Mouse (Mus musculus) common myeloid progenitor, adult 5-6 weeks (primary cell): Measurements from ENCODE around the gene Cdh13. TPM values are rescaled to one million over a fixed set of nuclear protein-coding genes. Genes with fewer than 3 reads are reported as not detected.
"Not testable (repeated sequence)": the region's sequence is repeated elsewhere in the genome, so short reads cannot be mapped to it uniquely, and the experiment has no call there.

Experiments
- ATAC-seq: replicated peaks from 2 replicates; pipeline ENCODE4 v1.8.0; 2016; ENCODE audit warnings: low read depth, mild to moderate bottlenecking, moderate TSS enrichment, inconsistent platforms; ENCODE audit not compliant: poor library complexity, severe bottlenecking
- total RNA-seq: library from RNA; stranded (forward); fragments of 200-1000, 187-1606 nt; gene quantifications from 2 replicates; pipeline ENCODE4 v1.2.3, GENCODE M21; 2017

Cdh13 gene
- total RNA-seq, 1 experiment from 2014 or later: not detected

GRCm38 (mm10) chr8:118749786-118750185, 466.3 kb downstream of the Cdh13 start:
- no peak for ATAC-seq

GRCm38 (mm10) chr8:118753710-118754109, 470.2 kb downstream of the Cdh13 start:
- ATAC-seq: no peak

- ATAC-seq: no peak
Measured at GRCm38 (mm10) chr8:118754119-118754518, 470.6 kb downstream of the Cdh13 start.

DNA sequence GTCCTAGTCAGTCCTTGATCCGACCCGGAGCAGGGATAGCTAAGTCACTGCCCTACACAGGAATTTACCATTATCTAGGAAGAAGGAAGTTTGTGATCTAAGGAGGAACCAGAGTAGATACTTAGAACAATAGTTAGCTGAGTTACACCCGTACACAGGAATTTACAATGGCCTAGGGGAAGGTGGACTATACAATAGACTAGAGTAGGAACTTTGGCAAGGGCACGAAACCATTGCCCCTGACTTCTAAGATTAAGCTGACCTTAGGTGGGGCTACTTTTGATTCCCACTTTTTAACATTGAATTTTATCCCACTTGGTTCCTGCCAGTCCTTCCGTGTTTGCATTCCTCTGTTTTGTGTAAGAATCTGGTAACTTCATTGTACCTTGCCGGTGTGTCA, 494.0 kb downstream of the Cdh13 start:
- not testable (repeated sequence) for ATAC-seq

- ATAC-seq: no peak
Measured at GRCm38 (mm10) chr8:118778374-118778773, 494.8 kb downstream of the Cdh13 start.

DNA sequence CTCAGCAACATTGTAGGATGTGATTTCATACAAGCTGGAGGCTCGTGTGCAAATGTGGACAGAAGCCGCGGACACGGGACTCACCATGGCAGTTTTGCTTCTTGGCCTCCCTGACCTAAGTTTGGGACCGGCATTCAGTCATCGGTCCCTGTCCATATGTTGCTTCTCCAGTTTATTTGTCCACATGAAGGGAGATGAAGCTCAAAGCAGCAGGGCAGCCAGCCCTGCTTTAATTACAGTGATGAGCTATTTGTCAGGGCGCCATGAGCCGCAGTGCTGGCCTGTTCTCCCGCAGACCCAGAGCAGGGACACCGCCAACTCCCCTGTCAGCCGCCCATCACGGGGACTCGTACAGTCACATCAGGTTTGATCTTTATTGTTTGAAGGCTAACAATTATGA, 502.1 kb downstream of the Cdh13 start:
- no peak for ATAC-seq

- no peak for ATAC-seq
Measured at GRCm38 (mm10) chr8:118789649-118790048, 506.1 kb downstream of the Cdh13 start.

- ATAC-seq: no peak
Measured at GRCm38 (mm10) chr8:118794886-118795285, 511.4 kb downstream of the Cdh13 start.

- no peak for ATAC-seq
Measured at GRCm38 (mm10) chr8:118796491-118796890, 513.0 kb downstream of the Cdh13 start.

DNA sequence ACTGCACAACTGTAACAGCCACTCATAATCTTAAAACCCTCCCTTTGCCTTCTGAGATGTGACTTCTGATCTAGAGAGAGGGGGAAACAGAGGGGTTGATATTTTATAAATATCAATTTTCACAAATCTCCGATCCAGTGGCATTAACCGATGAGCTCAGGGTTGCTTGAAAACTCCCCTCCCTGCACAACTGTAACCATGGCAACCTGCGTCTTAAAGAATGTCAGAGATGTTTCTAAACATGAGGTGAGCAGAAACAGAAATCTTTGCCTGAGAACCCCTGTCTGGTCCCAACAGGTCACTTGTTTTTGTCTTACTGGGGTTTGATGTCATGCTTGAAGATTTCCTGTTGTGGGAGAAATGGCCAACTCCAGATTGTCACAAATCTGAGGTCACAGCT, 513.6 kb downstream of the Cdh13 start:
- ATAC-seq: no peak

DNA sequence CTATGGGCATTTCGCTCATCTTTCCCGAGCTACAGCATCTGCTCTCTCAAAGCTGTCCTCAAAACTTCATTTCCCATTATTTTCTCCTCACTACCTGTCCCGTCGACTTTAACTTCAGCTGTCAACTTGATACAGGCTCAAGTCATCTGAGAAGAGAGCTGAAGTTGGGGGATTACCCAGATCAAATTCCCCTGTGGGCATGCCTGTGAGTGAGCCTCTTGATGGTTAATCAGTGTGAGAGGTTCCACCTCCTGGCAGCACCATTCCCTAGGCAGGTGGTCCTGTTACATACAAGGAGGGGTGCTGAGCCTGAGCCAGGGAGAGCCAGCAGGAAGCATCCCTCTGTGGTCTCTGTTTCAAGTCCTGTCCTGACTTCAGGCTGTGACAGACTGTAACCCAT, 519.6 kb downstream of the Cdh13 start:
- no peak for ATAC-seq

GRCm38 (mm10) chr8:118809660-118810059, 526.1 kb downstream of the Cdh13 start:
- ATAC-seq: no peak

GRCm38 (mm10) chr8:118815055-118815454, 531.5 kb downstream of the Cdh13 start:
- ATAC-seq: no peak

DNA sequence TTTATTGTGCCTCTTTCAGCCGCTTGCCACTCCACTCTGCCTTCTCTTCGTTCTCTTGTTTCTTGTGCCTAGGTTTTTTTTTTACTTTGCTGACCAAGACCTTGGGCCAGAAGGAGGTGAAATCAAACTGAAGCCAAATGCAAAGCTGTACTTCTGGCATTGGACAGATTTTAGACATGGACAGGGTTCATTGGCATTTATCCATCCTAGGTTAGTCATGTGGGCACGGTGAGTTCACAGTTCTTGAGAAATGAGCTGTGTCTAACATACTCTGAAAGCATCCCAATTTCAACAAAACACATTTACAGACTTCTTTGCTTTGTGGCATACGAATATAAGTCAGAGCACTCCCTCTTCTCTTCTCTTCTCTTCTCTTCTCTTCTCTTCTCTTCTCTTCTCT, 543.2 kb downstream of the Cdh13 start:
- no peak for ATAC-seq

DNA sequence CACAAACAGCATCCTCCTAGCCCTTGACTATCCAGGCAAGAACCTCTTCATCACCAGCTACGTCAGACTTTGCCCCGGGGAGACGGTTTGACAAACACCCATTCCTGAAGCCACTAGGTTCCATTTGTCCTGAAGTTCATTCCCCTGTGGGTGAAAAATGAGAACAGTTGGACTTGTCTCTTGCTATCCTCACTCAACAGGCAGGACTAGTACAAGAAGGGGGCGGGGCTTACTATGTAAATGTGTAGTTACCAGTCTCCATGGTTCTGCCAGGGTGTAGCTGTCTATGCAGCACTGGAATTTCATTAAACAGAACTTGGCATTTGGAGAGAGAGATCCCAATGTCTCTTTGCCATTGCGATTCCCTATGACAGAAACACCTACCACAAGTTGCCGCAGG, 544.2 kb downstream of the Cdh13 start:
- no peak for ATAC-seq

DNA sequence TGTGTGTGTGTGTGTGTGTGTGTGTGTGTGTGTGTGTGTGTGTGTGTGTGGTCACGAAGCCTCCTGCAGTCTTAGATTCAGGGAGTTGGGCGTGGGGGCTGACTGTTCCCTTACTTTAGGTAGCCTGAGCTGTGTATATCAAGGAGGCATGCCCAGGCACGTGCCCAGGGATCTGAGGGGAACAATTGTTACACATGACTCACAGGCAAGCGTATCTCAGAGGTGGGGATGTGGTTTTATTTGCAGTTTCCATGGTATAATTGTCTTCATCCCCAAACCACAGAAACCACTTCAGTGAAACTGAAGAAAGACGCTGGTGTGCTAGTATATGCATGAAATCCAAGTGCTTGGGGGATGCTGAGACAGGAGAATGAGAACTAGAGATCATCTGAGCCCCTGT, 546.8 kb downstream of the Cdh13 start:
- peak; percentile 39; the same call in 1 of the 2 replicates for ATAC-seq

- ATAC-seq: no peak
Measured at GRCm38 (mm10) chr8:118831026-118831425, 547.5 kb downstream of the Cdh13 start.

DNA sequence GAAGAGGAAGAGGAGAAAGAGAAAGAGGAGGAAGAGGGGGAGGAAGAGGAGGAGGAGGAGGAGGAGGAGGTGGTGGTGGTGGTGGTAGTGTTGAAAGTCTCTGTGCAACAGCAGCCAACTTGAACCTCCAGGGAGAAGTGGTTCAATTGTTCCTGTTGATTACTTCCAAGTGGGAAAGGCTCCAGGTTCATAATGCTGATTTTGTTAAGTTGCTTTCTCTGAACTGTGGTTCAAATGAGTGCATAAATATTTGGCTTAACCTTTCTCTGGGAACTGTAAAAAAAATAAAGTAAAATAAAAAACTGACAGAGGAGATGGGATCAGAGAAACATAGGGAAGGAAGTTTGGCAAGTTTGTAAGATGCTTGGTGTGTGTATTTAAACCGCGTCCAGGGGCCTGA, 555.3 kb downstream of the Cdh13 start:
- ATAC-seq: no peak

GRCm38 (mm10) chr8:118845690-118846089, 562.2 kb downstream of the Cdh13 start:
- ATAC-seq: no peak

- ATAC-seq: no peak
Measured at GRCm38 (mm10) chr8:118848021-118848420, 564.5 kb downstream of the Cdh13 start.

DNA sequence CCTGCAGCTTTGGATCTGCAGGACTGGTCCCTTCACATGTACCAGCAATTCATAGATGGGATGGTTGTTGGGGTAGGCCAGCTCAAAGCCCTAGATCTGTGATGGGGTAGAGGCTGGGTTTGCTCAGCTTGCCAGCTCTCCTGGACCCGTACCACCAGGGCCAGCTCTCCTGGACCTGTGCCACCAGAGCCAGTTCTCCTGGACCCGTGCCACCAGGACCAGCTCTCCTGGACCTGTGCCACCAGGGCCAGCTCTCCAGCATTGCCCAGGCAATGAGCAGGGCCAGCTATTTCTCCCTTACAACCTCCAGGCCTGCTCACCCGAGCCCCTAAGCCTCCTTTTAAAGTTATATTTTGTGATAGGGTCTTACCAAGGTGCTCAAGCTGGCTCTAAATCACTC, 566.0 kb downstream of the Cdh13 start:
- ATAC-seq: no peak

DNA sequence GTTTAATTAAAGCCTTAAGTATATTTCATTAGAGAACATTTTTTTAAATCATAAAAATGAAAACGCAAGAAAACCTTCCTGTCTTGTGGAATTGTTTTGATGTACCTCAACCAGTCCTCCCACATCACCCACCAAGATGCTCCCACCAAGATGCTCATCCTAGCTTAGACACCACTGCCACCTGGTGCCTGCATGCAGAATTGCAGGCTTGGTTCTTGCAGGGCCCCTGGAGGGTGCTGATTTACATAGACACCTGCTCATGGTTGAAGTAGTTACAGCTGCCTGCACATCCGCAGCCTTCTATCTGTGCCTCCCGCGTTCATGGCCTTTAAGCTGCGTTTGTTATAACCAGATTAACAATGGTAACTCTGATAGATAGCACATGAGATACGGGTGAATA, 566.8 kb downstream of the Cdh13 start:
- no peak; the same call in 1 of the 2 replicates for ATAC-seq

DNA sequence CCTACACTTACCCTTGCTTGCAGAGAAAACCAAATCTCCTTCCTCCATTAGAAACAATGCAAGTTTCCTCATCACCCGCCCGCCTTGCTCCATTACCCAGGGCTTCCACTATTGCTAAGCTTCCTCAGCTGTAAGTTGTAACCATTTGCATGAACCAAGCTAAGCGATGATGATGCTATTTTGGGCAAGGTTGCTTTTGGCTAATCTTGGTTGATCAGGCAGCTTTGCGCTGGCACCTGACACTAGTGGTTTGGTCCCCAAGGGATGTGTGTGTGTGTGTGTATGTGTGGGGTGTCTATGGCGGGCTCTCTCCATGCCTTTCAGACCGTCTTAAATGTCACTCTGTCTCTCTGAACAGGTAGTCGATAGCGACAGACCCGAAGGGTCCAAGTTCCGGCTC, 567.8 kb downstream of the Cdh13 start:
- no peak for ATAC-seq
